Comparison of ENCODE assay signal across 16 mouse cellular contexts in genomic region chrX:135916580-135916979, GRCm38 (mm10).
"Had no signal": no experiment of that assay in that cellular context is flagged by ENCODE, and none has a peak within 500 bp of the region (broad histone marks: within the 10 kb centered on the region; RNA-seq: fewer than 3 reads in every experiment).

No protein-coding gene starts in this region.

- H3K9ac ChIP-seq: kidney, embryonic 15.5 days; limb, embryonic 15.5 days; liver, embryonic 13.5 days; liver, postnatal 0 days; lung, embryonic 15.5 days; neural tube, embryonic 12.5 days had no signal

- H3K27ac ChIP-seq: kidney, embryonic 15.5 days; left cerebral cortex, adult 2 months; limb, embryonic 15.5 days; liver, embryonic 13.5 days; lung, embryonic 15.5 days; macrophage; neural tube, embryonic 12.5 days; stomach, postnatal 0 days had no signal

- H3K4me3 ChIP-seq: kidney, embryonic 15.5 days; left cerebral cortex, adult 2 months; limb, embryonic 15.5 days; liver, embryonic 13.5 days; lung, embryonic 15.5 days; megakaryocyte, embryonic 14.5 days; myocyte; neural tube, embryonic 12.5 days had no signal

- H3K36me3 ChIP-seq: kidney, embryonic 15.5 days; limb, embryonic 15.5 days; liver, embryonic 13.5 days; lung, embryonic 15.5 days; neural tube, embryonic 12.5 days had no signal

- H3K4me1 ChIP-seq: kidney, embryonic 15.5 days; limb, embryonic 15.5 days; liver, embryonic 13.5 days; lung, embryonic 15.5 days; megakaryocyte, embryonic 14.5 days; neural tube, embryonic 12.5 days had no signal

- H3K4me2 ChIP-seq: kidney, embryonic 15.5 days; limb, embryonic 15.5 days; liver, embryonic 13.5 days; lung, embryonic 15.5 days; neural tube, embryonic 12.5 days had no signal

- ATAC-seq: liver, postnatal 0 days had no signal

- H3K9me3 ChIP-seq: kidney, embryonic 15.5 days; limb, embryonic 15.5 days; liver, embryonic 13.5 days; lung, embryonic 15.5 days; megakaryocyte, embryonic 14.5 days; neural tube, embryonic 12.5 days had no signal

- DNase-seq: kidney, adult 2 months; kidney, postnatal 14 days; liver, embryonic 13.5 days; liver, postnatal 0 days; lung, postnatal 14 days; right cerebral cortex, adult 18-20 months; thymus, postnatal 4 days had no signal

- H3K27me3 ChIP-seq: kidney, embryonic 15.5 days; limb, embryonic 15.5 days; liver, embryonic 13.5 days; lung, embryonic 15.5 days; neural tube, embryonic 12.5 days had no signal
